Mouse (Mus musculus) cerebellum, adult 11 months (tissue): ENCODE results near the gene Slc4a2.

Experiments used
- DNase-seq: peaks from one replicate; pipeline ENCODE4 v3.0.0; 2022

Slc4a2 gene

GRCm38 (mm10) chr5:24423129-24424003, at the start of gene Slc4a2, which contains the start of gene Cdk5:
Gene Slc4a2, plus strand, starts transcription at chr5:24423837.
Gene Cdk5, minus strand, starts transcription at chr5:24423530.
- DNase-seq: peak; percentile 98

- no peak for DNase-seq
Observed at GRCm38 (mm10) chr5:24374216-24374615, 49.4 kb upstream of the Slc4a2 start.

- no peak for DNase-seq
Observed at GRCm38 (mm10) chr5:24374666-24375328, 48.8 kb upstream of the Slc4a2 start.

GRCm38 (mm10) chr5:24378700-24379099, 44.9 kb upstream of the Slc4a2 start:
- DNase-seq: no peak

GRCm38 (mm10) chr5:24379501-24379900, 44.1 kb upstream of the Slc4a2 start:
- DNase-seq: no peak

GRCm38 (mm10) chr5:24380499-24380898, 43.1 kb upstream of the Slc4a2 start:
- DNase-seq: no peak

GRCm38 (mm10) chr5:24381486-24381885, 42.2 kb upstream of the Slc4a2 start:
- DNase-seq: no peak

GRCm38 (mm10) chr5:24381988-24382387, 41.6 kb upstream of the Slc4a2 start:
- DNase-seq: no peak

GRCm38 (mm10) chr5:24383026-24383859, 40.4 kb upstream of the Slc4a2 start:
- DNase-seq: peak; percentile 96

GRCm38 (mm10) chr5:24384407-24384806, 39.2 kb upstream of the Slc4a2 start:
- DNase-seq: no peak

GRCm38 (mm10) chr5:24385374-24385773, 38.3 kb upstream of the Slc4a2 start:
- no peak for DNase-seq

- DNase-seq: no peak
Observed at GRCm38 (mm10) chr5:24385887-24386550, 37.6 kb upstream of the Slc4a2 start.

GRCm38 (mm10) chr5:24387264-24388241, 36.1 kb upstream of the Slc4a2 start:
- no peak for DNase-seq

GRCm38 (mm10) chr5:24388246-24388915, 35.3 kb upstream of the Slc4a2 start:
- DNase-seq: no peak

GRCm38 (mm10) chr5:24389011-24389657, 34.5 kb upstream of the Slc4a2 start:
- DNase-seq: no peak

GRCm38 (mm10) chr5:24389658-24390020, 34.0 kb upstream of the Slc4a2 start:
- no peak for DNase-seq

GRCm38 (mm10) chr5:24391864-24392263, 31.8 kb upstream of the Slc4a2 start, which contains the start of gene Atg9b:
Gene Atg9b, minus strand, starts transcription at chr5:24392143.
- no peak for DNase-seq

- DNase-seq: no peak
Observed at GRCm38 (mm10) chr5:24392724-24393123, 30.9 kb upstream of the Slc4a2 start.

GRCm38 (mm10) chr5:24393392-24393997, 30.1 kb upstream of the Slc4a2 start, which contains the start of gene Abcb8:
Gene Abcb8, plus strand, starts transcription at chr5:24393663.
- peak; percentile 75 for DNase-seq
